Mouse (Mus musculus) brain, embryonic 14.5 days (tissue): Measurements from ENCODE around the gene Lyzl6. TPM values are rescaled to one million over a fixed set of nuclear protein-coding genes. Genes with fewer than 3 reads are reported as not detected.

ENCODE experiments used
- DNase-seq: peaks from one replicate; pipeline ENCODE4 v3.0.0-alpha.2; 2011; ENCODE audit warnings: low read depth
- CTCF ChIP-seq: fragments of 200-500 bp; IDR thresholded peaks from 2 replicates; pipeline ENCODE4 v1.5.1; 2012; ENCODE audit warnings: inconsistent platforms, mild to moderate bottlenecking, moderate library complexity, borderline replicate concordance; ENCODE audit not compliant: insufficient read depth, insufficient read length; ENCODE audit errors: extremely low read depth
- POLR2A ChIP-seq: fragments of 200-500 bp; IDR thresholded peaks from 2 replicates; pipeline ENCODE4 v1.6.1; 2012; ENCODE audit warnings: mild to moderate bottlenecking, inconsistent platforms, borderline replicate concordance; ENCODE audit not compliant: poor library complexity, insufficient read depth, insufficient read length, severe bottlenecking; ENCODE audit errors: extremely low read depth
- polyA plus RNA-seq: library from polyadenylated mRNA; depleted of rRNA; stranded (reverse); fragments of >200 nt; gene quantifications from 2 replicates; pipeline ENCODE4 v1.2.3, GENCODE M21; 2012

Gene Lyzl6
- polyA plus RNA-seq, 1 experiment = not detected

GRCm38 (mm10) chr11:103651426-103651825 is 12.7 kb upstream of the Lyzl6 start:
- no peak for TF ChIP-seq POLR2A
- TF ChIP-seq CTCF = no peak

GRCm38 (mm10) chr11:103649983-103650493 is 11.3 kb upstream of the Lyzl6 start:
- TF ChIP-seq POLR2A (no peak), CTCF (no peak)
- DNase-seq = peak; percentile 7

More at GRCm38 (mm10) chr11:103651426-103651825, 12.7 kb upstream of the Lyzl6 start:
- no peak for DNase-seq

- DNase-seq = peak; percentile 10
- TF ChIP-seq POLR2A (no peak), CTCF (no peak)
Observed at GRCm38 (mm10) chr11:103649301-103649982, 10.8 kb upstream of the Lyzl6 start, which contains the start of gene Rprml. Gene Rprml, plus strand, starts transcription at chr11:103649570.

GRCm38 (mm10) chr11:103648656-103649055 is 10.0 kb upstream of the Lyzl6 start:
- peak; percentile 5 for DNase-seq
- TF ChIP-seq POLR2A = no peak
- no peak for TF ChIP-seq CTCF

- TF ChIP-seq POLR2A (no peak), CTCF (no peak)
- no peak for DNase-seq
Observed at GRCm38 (mm10) chr11:103647921-103648620, 9.4 kb upstream of the Lyzl6 start.

- no peak for TF ChIP-seq POLR2A
- no peak for TF ChIP-seq CTCF
- no peak for DNase-seq
Observed at GRCm38 (mm10) chr11:103646301-103646700, 7.6 kb upstream of the Lyzl6 start.

GRCm38 (mm10) chr11:103645731-103646130 is 7.0 kb upstream of the Lyzl6 start:
- TF ChIP-seq POLR2A (no peak), CTCF (no peak)
- no peak for DNase-seq

GRCm38 (mm10) chr11:103643211-103643610 is 4.5 kb upstream of the Lyzl6 start:
- peak; percentile 22 for DNase-seq
- TF ChIP-seq POLR2A (no peak), CTCF (no peak)

GRCm38 (mm10) chr11:103639407-103639946 is 787 bp upstream of the Lyzl6 start:
- peak; percentile 87 for DNase-seq
- TF ChIP-seq POLR2A (no peak), CTCF (peak; percentile 93)

GRCm38 (mm10) chr11:103636261-103636660 is 2.4 kb downstream of the Lyzl6 start:
- DNase-seq = no peak
- TF ChIP-seq CTCF = no peak
- no peak for TF ChIP-seq POLR2A

- no peak for DNase-seq
- TF ChIP-seq POLR2A (no peak), CTCF (no peak)
Observed at GRCm38 (mm10) chr11:103635481-103635880, 3.2 kb downstream of the Lyzl6 start.
